Mouse (Mus musculus) thymus, adult 18-20 months (tissue): ENCODE data around the gene Plscr2.

Experiments used
- DNase-seq, 2 experiments: peaks; one replicate each; pipeline ENCODE4 v3.0.0; 2022; ENCODE audit warnings: mixed read lengths in 2 of 2

Gene Plscr2

GRCm38 (mm10) chr9:92275486-92276207 lies at the start of gene Plscr2:
TSS of gene Plscr2 (plus strand) at chr9:92275602.
- DNase-seq, result no peak

DNA sequence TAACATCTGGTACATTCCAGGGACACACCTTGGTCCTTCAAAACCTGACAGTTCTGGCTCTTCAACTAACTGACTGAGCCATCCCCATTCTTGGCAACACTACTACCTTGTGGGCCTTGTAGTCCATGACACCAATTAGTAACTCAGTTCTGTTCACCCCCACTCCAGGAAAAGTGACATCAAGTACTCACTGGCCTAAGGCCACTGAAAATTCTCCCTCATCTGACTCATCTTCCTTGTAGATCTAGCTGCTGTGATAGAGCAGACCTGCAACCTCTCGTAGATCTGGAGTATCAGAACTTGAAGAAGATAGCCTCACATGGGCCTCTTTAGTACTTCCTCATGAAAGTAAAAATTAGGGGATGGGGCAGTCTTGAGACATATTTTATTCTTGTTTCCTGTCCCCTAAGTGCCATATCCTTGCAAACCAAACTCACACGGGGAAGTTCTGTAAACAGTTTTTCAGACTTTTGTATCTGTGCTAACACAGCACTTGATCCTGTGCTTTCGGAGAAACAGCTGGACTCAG lies 49.2 kb upstream of the Plscr2 start:
- no peak for DNase-seq

DNA sequence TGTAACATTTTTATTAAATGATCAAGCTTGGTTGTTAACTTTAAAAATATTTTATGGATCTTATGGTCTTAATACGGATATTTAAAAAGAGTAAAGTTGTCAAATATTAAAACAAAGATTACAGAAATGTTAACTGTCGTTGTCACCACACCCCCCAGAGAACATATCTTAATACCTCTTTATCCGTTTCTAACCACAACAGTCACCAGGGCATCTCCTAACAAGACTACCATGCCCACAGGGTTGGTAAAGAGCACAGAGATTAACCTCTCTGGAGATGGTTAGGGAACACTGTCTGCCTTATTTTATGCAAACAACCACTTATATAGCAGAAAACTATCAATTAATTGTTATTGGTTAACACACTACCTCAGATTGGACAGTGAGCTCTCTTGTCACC lies 48.6 kb upstream of the Plscr2 start:
- DNase-seq, result no peak

DNA sequence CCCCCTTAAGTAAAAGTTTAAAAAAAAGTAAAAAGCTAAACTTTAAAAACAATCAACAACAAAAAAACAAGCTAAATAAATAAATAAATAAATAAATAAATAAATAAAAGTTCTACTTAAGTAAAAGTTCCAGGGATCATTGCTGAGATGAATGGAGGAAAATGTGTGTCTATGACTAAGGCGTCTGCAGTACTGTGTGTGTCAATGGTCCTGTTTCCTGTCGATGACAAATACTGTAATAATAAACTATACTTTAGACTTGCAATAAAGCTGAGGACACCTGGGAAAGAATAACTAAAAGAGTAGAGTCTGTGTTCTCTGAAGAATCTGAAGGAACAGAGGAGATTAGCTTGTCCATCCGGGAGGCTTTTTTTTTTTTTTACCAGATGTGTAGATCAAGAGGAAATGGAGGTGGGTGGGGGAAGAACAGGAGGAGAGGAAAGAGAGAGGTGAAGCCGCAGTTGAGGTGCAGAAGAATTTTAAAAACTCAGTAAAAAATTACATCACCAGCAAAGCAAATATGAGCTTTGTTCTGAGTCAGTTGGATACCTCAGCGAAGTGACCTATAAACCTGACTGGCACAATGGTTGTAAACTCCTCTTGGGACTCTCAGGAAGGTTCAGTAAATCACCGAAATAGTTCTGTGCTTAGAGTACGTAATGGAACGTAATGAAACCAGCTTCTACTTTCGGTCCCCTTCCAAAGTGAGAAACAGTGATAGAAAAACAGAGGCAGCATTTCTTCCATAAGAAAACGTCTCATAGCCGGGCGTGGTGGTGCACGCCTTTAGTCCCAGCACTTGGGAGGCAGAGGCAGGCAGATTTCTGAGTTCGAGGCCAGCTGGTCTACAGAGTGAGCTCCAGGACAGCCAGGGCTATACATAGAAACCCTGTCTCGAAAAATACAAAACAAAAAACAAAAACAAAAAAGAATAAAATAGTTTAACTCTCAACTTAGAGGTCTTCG lies 46.3 kb upstream of the Plscr2 start:
- no peak for DNase-seq

GRCm38 (mm10) chr9:92229833-92230205 lies 45.6 kb upstream of the Plscr2 start:
- DNase-seq, result no peak

GRCm38 (mm10) chr9:92234901-92235458 lies 40.4 kb upstream of the Plscr2 start:
- no peak for DNase-seq

- DNase-seq, result no peak
These were observed 26.5 kb upstream of the Plscr2 start for GRCm38 (mm10) chr9:92248773-92249446.

DNA sequence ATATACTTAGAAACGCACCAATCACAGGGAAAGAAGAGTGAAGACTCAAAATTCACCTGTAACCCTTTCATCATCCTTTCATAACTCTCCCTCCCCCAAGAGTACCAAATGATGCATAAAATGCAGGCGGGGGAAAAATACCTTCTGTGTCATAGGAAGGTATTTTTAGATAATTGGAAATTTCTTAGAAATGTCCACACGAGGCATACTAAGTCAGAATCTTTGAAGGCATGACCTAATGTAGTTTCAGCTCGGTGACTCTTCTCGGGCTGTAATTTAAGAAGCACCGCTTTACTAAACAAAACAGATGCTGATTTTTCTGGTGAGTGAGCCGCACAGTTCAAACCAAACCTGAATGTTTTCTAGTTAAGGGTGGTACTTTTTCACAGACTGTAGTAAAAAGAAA lies 26.0 kb upstream of the Plscr2 start, which contains the start of gene Plscr1:
Gene Plscr1, plus strand, starts transcription at position 304 of the 406 bp plus-strand sequence.
- DNase-seq, result no peak

DNA sequence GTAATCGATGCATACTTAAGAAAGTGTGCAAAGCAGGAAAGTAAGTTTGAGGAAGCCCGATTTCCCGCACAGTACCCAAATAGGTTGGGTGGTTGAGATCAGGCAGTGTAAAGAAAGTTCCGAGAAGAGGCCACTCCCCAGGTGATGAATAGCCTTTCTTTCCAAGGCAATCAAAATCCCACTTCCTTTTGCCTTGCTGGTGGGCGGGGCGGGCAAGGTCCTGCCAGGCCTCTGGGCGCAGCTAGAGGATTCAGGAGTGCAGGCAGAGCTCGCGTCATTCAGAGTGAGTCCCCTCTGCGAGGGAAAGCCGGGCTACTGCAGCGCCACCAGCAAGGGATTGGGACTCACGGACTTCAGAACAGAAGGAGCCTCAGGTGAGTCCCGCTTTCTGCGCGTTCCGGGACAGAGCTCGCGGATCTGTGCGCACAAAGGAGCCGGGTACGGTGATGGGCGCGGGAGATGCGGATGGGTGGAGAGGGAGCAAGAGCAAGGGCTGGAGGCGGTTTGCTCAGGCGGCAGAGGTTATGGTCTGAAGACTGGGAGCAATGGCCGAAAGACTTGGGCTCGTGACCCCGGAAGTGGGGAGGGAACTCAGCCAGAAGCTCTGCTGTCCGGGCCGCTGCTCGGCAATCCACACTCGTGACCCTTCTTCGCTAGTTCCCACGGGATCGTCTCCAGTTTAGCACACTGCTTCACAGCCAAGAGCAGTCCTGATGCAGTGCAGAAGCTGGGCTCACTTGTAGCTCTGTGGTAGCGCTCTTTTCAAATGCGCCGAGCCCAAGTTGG lies 25.2 kb upstream of the Plscr2 start:
- peak; percentile 16 to 19 for DNase-seq

- no peak for DNase-seq
These were observed 22.7 kb upstream of the Plscr2 start for GRCm38 (mm10) chr9:92252718-92253117.

DNA sequence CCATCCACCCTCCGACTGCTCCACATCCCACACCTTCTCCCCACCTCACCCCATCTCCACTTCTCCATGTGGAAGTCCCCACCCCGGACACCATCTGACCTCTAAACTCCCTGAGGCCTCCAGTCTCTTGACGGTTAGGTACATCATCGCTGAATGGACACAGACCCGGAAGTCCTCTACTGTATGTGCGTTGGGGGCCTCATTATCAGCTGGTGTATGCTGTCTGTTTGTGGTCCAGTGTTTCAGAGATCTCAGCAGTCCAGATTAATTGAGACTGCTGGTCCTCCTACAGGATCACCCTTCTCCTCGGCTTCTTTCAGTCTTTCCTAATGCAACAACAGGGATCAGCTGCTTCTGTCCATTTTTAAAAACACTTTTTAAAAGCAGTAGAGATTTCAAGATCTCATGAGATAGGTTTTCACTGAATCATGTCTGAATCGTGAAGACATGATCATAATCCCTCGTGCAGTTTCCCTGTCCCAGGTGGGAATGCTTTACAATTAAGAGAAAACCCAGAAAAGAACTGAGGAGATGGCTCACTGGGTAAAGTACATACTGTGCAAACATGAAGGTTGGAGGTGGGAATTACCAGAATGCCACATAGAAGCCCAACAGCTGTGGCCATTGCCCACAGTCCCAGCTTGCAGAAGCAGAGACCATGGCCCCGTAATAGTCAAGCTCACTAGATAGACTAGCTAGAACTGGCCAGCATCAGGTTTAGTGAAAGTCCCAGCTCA lies 21.6 kb upstream of the Plscr2 start:
- DNase-seq, result no peak

- DNase-seq, result no peak
These were observed 14.8 kb upstream of the Plscr2 start for GRCm38 (mm10) chr9:92260481-92261159.

GRCm38 (mm10) chr9:92265719-92266118 lies 9.7 kb upstream of the Plscr2 start:
- DNase-seq, result no peak

GRCm38 (mm10) chr9:92266558-92267171 lies 8.7 kb upstream of the Plscr2 start:
- no peak for DNase-seq

DNA sequence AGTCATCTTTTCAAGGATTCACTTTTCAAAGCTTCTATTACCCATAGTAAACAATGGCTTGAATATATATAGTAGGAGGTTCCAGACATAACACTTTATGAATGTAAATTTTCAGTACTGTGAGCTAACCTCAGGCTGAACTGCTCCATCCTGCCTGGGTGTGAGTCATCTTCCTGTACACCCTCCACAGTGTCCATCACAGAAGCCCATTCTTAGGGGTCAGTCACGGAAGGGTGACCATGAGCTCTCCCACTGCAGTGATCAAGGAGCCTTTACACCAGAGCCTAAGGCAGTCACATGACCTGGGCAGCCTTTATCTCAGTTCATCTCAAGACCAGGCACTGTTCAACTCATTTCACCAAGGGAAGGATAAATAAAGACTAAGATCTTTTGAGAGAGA lies 7.7 kb upstream of the Plscr2 start:
- DNase-seq, result no peak

DNA sequence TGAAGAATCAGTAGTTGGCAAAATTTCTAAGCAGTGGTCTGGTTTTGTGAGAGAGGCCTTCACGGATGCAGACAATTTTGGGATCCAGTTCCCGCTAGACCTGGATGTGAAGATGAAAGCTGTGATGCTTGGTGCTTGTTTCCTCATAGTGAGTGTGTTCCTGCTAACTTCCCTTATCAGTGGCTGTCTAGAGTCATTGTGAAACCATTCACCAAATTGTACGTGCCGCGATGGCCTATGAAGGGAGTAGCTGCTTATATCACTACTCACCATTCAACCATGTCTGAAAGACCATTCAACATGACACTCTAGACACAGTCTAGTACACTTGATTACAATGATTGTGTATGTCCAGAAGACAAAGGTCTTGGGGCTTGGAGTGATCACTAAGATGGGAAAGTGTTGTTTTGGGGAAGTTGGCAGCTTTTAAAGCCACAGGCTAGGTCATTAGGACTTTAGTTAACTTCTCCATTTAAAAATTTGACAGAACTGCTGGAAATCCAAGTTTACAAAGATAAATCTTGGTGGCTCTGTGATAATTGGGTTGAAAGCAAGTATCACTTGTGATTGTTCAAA lies 5.5 kb upstream of the Plscr2 start:
- no peak for DNase-seq

DNA sequence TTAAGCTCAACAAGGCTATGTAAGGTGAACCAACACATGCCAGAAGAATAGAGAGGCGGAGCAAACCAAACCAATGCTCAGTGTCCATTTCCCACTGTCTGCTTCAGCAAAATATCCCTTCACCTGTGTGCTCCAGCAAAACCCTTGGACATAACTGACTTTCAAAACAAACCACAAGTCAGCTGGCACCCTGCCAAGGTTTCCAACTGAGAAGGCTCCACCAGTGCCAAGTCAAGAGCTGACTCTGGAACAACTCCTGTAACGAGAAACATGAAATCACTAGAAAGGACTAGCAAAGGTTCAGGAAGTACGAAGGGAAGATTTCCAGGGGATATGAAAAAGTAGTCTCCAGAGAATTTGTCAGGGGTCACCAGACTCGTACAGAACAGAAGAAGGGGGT lies 4.5 kb upstream of the Plscr2 start:
- DNase-seq, result no peak

GRCm38 (mm10) chr9:92272650-92273049 lies 2.8 kb upstream of the Plscr2 start:
- DNase-seq, result no peak

DNA sequence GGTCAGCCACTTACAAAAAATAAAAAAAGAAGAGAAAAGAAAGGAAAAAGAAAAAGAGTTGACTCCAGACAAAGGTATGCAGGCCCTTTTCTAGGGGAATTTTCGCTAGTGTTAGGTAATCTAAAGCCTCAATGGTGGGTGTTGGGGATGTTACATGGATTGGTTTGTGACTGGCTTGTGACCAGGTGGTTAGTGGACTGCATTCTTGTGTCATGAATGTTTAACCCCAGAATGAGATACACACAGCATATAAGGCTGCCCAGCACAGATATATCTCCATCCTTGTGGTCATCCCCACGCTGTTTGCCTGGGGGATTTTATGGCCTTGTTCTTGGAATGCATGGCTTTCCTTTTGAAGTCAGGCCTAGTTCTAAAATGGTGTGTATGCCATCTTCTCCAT lies 2.1 kb upstream of the Plscr2 start:
- no peak for DNase-seq
